Mouse (Mus musculus) midbrain, embryonic 10.5 days (tissue): ENCODE measurements around the gene Ginm1. TPM values are rescaled to one million over a fixed set of nuclear protein-coding genes. Genes with fewer than 3 reads are reported as not detected.

Experiments used
- DNase-seq: peaks from one replicate; pipeline ENCODE4 v3.0.0-alpha.2; 2017; ENCODE audit warnings: low spot score
- H3K27ac ChIP-seq: fragments of 300-500 bp; sonication (generic); replicated peaks from 2 replicates; pipeline ENCODE4 v1.5.1; 2016; ENCODE audit warnings: mild to moderate bottlenecking
- H3K27me3 ChIP-seq: fragments of 300-500 bp; sonication (generic); 2 replicates; pipeline ENCODE4 v1.6.1; 2016; ENCODE audit warnings: low read depth, mild to moderate bottlenecking; ENCODE audit not compliant: poor library complexity, severe bottlenecking
- H3K36me3 ChIP-seq: fragments of 300-500 bp; sonication (generic); 2 replicates; pipeline ENCODE4 v1.6.1; 2016; ENCODE audit warnings: mild to moderate bottlenecking, moderate library complexity
- H3K4me1 ChIP-seq: fragments of 300-500 bp; sonication (generic); 2 replicates; pipeline ENCODE4 v1.6.1; 2016
- H3K4me3 ChIP-seq: fragments of 300-500 bp; sonication (generic); 2 replicates; pipeline ENCODE4 v1.5.1; 2016; ENCODE audit warnings: mild to moderate bottlenecking, moderate library complexity
- H3K9me3 ChIP-seq: fragments of 300-500 bp; sonication (generic); replicated peaks from 2 replicates; pipeline ENCODE4 v1.6.1; 2016; ENCODE audit warnings: mild to moderate bottlenecking
- WGBS: fragments of 180-500 bp; shearing (Covaris S2); methylation state at CpG from one replicate; pipeline ENCODE4 v1.1.7; 2016; 5-methylcytosine and 5-hydroxymethylcytosine counted together
- polyA plus RNA-seq: library from polyadenylated mRNA; unstranded; fragments of >200 nt; fragmentation: Nextera tagmentation; extraction: Ambion mirVana; gene quantifications from 2 replicates; pipeline ENCODE4 v1.2.1, GENCODE M21; 2016

Gene Ginm1
- polyA plus RNA-seq, 1 experiment from 2014 or later = 54.6 TPM

- no peak for DNase-seq
- 96% methylated on average over 9 of the region's 9 CpGs for WGBS
- Histone ChIP-seq H3K9me3 (no peaks in the 10 kb centered on the region), H3K36me3 (peaks cover 43% of the 10 kb centered on the region), H3K4me3 (no peak overlapping the region), H3K4me1 (no peaks in the 10 kb centered on the region), H3K27ac (no peak overlapping the region), H3K27me3 (no peaks in the 10 kb centered on the region)
These were observed 33.5 kb upstream of the Ginm1 start for GRCm38 (mm10) chr10:7826106-7826505.

- Histone ChIP-seq H3K27ac (no peak overlapping the region), H3K4me3 (no peak overlapping the region), H3K27me3 (no peaks in the 10 kb centered on the region), H3K4me1 (no peaks in the 10 kb centered on the region), H3K9me3 (no peaks in the 10 kb centered on the region), H3K36me3 (peaks cover 51% of the 10 kb centered on the region)
- no peak for DNase-seq
- WGBS = 87% methylated on average over 4 of the region's 4 CpGs
These were observed 32.6 kb upstream of the Ginm1 start for GRCm38 (mm10) chr10:7825281-7825665.

- H3K27me3 ChIP-seq = no peaks in the 10 kb centered on the region
- H3K4me3 ChIP-seq = no peak overlapping the region
- no peak for DNase-seq
- 91% methylated on average over 9 of the region's 9 CpGs for WGBS
- H3K4me1 ChIP-seq = no peaks in the 10 kb centered on the region
- H3K9me3 ChIP-seq = no peaks in the 10 kb centered on the region
- peaks cover 55% of the 10 kb centered on the region for H3K36me3 ChIP-seq
- no peak overlapping the region for H3K27ac ChIP-seq
These were observed 32.1 kb upstream of the Ginm1 start for GRCm38 (mm10) chr10:7824663-7825280.

- no peak for DNase-seq
These were observed 29.4 kb upstream of the Ginm1 start for GRCm38 (mm10) chr10:7821981-7822380.

GRCm38 (mm10) chr10:7820171-7820570 is 27.5 kb upstream of the Ginm1 start:
- no peaks in the 10 kb centered on the region for H3K27me3 ChIP-seq
- H3K4me1 ChIP-seq = no peaks in the 10 kb centered on the region
- no peak for DNase-seq
- H3K4me3 ChIP-seq = no peak overlapping the region
- 95% methylated on average over 5 of the region's 5 CpGs for WGBS
- no peak overlapping the region for H3K27ac ChIP-seq
- peaks cover 86% of the 10 kb centered on the region for H3K36me3 ChIP-seq
- no peaks in the 10 kb centered on the region for H3K9me3 ChIP-seq

More at GRCm38 (mm10) chr10:7821981-7822380, 29.4 kb upstream of the Ginm1 start:
- WGBS = 94% methylated on average over 12 of the region's 12 CpGs
- H3K36me3 ChIP-seq = peaks cover 82% of the 10 kb centered on the region
- no peaks in the 10 kb centered on the region for H3K9me3 ChIP-seq
- no peaks in the 10 kb centered on the region for H3K4me1 ChIP-seq
- H3K27ac ChIP-seq = no peak overlapping the region
- no peaks in the 10 kb centered on the region for H3K27me3 ChIP-seq
- no peak overlapping the region for H3K4me3 ChIP-seq

- H3K4me1 ChIP-seq = no peaks in the 10 kb centered on the region
- H3K27me3 ChIP-seq = no peaks in the 10 kb centered on the region
- WGBS = 93% methylated on average over 4 of the region's 4 CpGs
- no peaks in the 10 kb centered on the region for H3K9me3 ChIP-seq
- no peak overlapping the region for H3K4me3 ChIP-seq
- H3K27ac ChIP-seq = no peak overlapping the region
- H3K36me3 ChIP-seq = peaks cover 91% of the 10 kb centered on the region
- DNase-seq = no peak
These were observed 27.0 kb upstream of the Ginm1 start for GRCm38 (mm10) chr10:7819603-7820002.

GRCm38 (mm10) chr10:7819156-7819555 is 26.5 kb upstream of the Ginm1 start:
- no peaks in the 10 kb centered on the region for H3K4me1 ChIP-seq
- H3K4me3 ChIP-seq = no peak overlapping the region
- H3K9me3 ChIP-seq = no peaks in the 10 kb centered on the region
- H3K36me3 ChIP-seq = peaks cover 96% of the 10 kb centered on the region
- H3K27me3 ChIP-seq = no peaks in the 10 kb centered on the region
- 95% methylated on average over 4 of the region's 4 CpGs for WGBS
- DNase-seq = no peak
- H3K27ac ChIP-seq = no peak overlapping the region

GRCm38 (mm10) chr10:7818676-7819075 is 26.1 kb upstream of the Ginm1 start:
- no peak for DNase-seq
- Histone ChIP-seq H3K27ac (no peak overlapping the region), H3K36me3 (peaks cover 96% of the 10 kb centered on the region), H3K4me3 (no peak overlapping the region), H3K9me3 (no peaks in the 10 kb centered on the region), H3K4me1 (no peaks in the 10 kb centered on the region), H3K27me3 (no peaks in the 10 kb centered on the region)
- WGBS = 90% methylated on average over 4 of the region's 4 CpGs

GRCm38 (mm10) chr10:7816476-7816875 is 23.9 kb upstream of the Ginm1 start:
- Histone ChIP-seq H3K27me3 (no peaks in the 10 kb centered on the region), H3K27ac (no peak overlapping the region), H3K36me3 (peaks cover 96% of the 10 kb centered on the region), H3K4me3 (no peak overlapping the region), H3K9me3 (no peaks in the 10 kb centered on the region), H3K4me1 (no peaks in the 10 kb centered on the region)
- DNase-seq = no peak
- 97% methylated on average over 2 of the region's 2 CpGs for WGBS

- Histone ChIP-seq H3K4me1 (no peaks in the 10 kb centered on the region), H3K4me3 (no peak overlapping the region), H3K27ac (no peak overlapping the region), H3K36me3 (peaks cover 96% of the 10 kb centered on the region), H3K27me3 (no peaks in the 10 kb centered on the region), H3K9me3 (no peaks in the 10 kb centered on the region)
- DNase-seq = peak; percentile 26
- WGBS = 52% methylated on average over 2 of the region's 2 CpGs
These were observed 17.3 kb upstream of the Ginm1 start for GRCm38 (mm10) chr10:7809937-7810336.

GRCm38 (mm10) chr10:7802519-7803140 is 10.0 kb upstream of the Ginm1 start:
- H3K27ac ChIP-seq = no peak overlapping the region
- WGBS = 89% methylated on average over 2 of the region's 2 CpGs
- no peak for DNase-seq
- H3K4me1 ChIP-seq = no peaks in the 10 kb centered on the region
- peaks cover 99% of the 10 kb centered on the region for H3K36me3 ChIP-seq
- H3K27me3 ChIP-seq = no peaks in the 10 kb centered on the region
- H3K4me3 ChIP-seq = no peak overlapping the region
- H3K9me3 ChIP-seq = no peaks in the 10 kb centered on the region

GRCm38 (mm10) chr10:7801258-7801657 is 8.6 kb upstream of the Ginm1 start:
- DNase-seq = no peak
- Histone ChIP-seq H3K27ac (no peak overlapping the region), H3K9me3 (no peaks in the 10 kb centered on the region), H3K4me1 (no peaks in the 10 kb centered on the region), H3K4me3 (no peak overlapping the region), H3K27me3 (no peaks in the 10 kb centered on the region), H3K36me3 (peaks cover 100% of the 10 kb centered on the region)
- WGBS = 95% methylated on average over 3 of the region's 3 CpGs

GRCm38 (mm10) chr10:7792254-7792750 is 322 bp downstream of the Ginm1 start:
- Histone ChIP-seq H3K27me3 (no peaks in the 10 kb centered on the region), H3K9me3 (no peaks in the 10 kb centered on the region), H3K4me3 (peak overlapping the region; percentile 86), H3K36me3 (peaks cover 43% of the 10 kb centered on the region), H3K27ac (peak overlapping the region; percentile 93), H3K4me1 (peaks cover 17% of the 10 kb centered on the region)
- DNase-seq = no peak
- 1% methylated on average over 10 of the region's 10 CpGs for WGBS
